Mouse (Mus musculus): ENCODE measurements around the gene Gramd1b.

GRCm38 (mm10) chr9:40526928-40527327 lies 4.3 kb downstream of the Gramd1b start:
- no peak for TF ChIP-seq CTCF (IDR thresholded peaks at IDR 0.05; ENCODE audit: low read depth)
- TF ChIP-seq EP300 (IDR thresholded peaks at IDR 0.05; ENCODE audit: low read depth) = no peak
